ENCODE assay signal across 8 mouse cellular contexts in the genomic region with DNA sequence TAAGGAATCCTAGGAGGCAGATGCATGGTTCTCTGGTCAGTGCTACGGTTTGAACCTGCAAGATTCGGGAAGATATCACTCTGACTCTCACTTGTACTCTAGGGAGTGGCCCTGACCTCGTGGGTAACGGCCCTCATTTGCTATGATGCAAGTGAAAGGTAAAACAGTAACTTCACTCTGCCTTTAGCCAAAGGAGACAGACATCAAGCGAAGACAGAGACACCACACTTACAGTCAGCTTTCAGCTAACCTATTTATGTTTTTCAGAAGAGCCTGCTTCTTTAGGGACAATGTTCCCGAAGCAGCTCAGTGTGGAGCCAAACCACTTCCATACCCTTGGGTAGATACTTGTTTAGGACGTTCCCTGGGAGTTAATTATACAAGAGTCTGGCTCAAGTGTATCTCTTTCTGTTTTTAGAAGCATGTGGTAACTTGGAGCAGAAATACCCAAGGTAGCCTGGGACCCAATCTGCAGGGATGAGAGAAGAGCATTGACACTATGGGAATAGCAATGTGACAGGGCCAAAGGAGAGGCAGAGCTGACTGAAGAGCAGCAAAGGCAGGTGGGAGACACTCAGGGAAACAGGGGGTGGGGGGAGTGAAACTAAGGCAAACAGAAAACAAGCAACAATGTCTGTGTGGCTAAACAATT. TPM values are rescaled to one million over a fixed set of nuclear protein-coding genes. Genes with fewer than 3 reads are reported as not detected.
DNase-seq lines count a peak whose midpoint lies in the region; ATAC-seq and TF ChIP-seq lines count a peak whose summit lies in the region.

No protein-coding gene starts in this region.

- peak overlapping the region; percentile 98 for H3K27ac ChIP-seq in lung, embryonic 14.5 days (ENCODE audit: low read depth)
- H3K27ac ChIP-seq in embryonic facial prominence, embryonic 14.5 days (replicated peaks; ENCODE audit: low read depth, low read length): peak overlapping the region; percentile 98
- peak overlapping the region; percentile 97 for H3K27ac ChIP-seq in intestine, embryonic 15.5 days
- peak overlapping the region; percentile 94 for H3K27ac ChIP-seq in midbrain, embryonic 13.5 days

- H3K9ac ChIP-seq in lung, embryonic 14.5 days: peak overlapping the region; percentile 67
- peak overlapping the region; percentile 82 for H3K9ac ChIP-seq in embryonic facial prominence, embryonic 14.5 days (ENCODE audit: low read depth, low read length)
- peak overlapping the region; percentile 74; the same call in 1 of the 2 replicates for H3K9ac ChIP-seq in intestine, embryonic 15.5 days
- no peak overlapping the region for H3K9ac ChIP-seq in midbrain, embryonic 13.5 days (replicated peaks)

- H3K36me3 ChIP-seq in lung, embryonic 14.5 days (ENCODE audit: insufficient read depth): no peaks in the 10 kb centered on the region
- H3K36me3 ChIP-seq in embryonic facial prominence, embryonic 14.5 days (ENCODE audit: control insufficient read depth, insufficient read depth, low read length): no peaks in the 10 kb centered on the region
- no peaks in the 10 kb centered on the region for H3K36me3 ChIP-seq in intestine, embryonic 15.5 days
- H3K36me3 ChIP-seq in midbrain, embryonic 13.5 days: no peaks in the 10 kb centered on the region

- no peak for ATAC-seq in lung, embryonic 14.5 days (ENCODE audit: insufficient read depth)
- no peak for ATAC-seq in embryonic facial prominence, embryonic 14.5 days (ENCODE audit: low read depth)
- ATAC-seq in intestine, embryonic 15.5 days: no peak
- no peak for ATAC-seq in midbrain, embryonic 13.5 days

- H3K4me2 ChIP-seq in lung, embryonic 14.5 days: peak overlapping the region; percentile 70
- peak overlapping the region; percentile 74 for H3K4me2 ChIP-seq in embryonic facial prominence, embryonic 14.5 days (ENCODE audit: low read depth, low read length)
- peak overlapping the region; percentile 65 for H3K4me2 ChIP-seq in intestine, embryonic 15.5 days (replicated peaks)
- H3K4me2 ChIP-seq in midbrain, embryonic 13.5 days (replicated peaks): peak overlapping the region; percentile 63

- H3K27me3 ChIP-seq in lung, embryonic 14.5 days (ENCODE audit: insufficient read depth, low read length): no peaks in the 10 kb centered on the region
- no peaks in the 10 kb centered on the region for H3K27me3 ChIP-seq in embryonic facial prominence, embryonic 14.5 days (replicated peaks; ENCODE audit: control insufficient read depth, insufficient read depth, low read length)
- no peaks in the 10 kb centered on the region for H3K27me3 ChIP-seq in intestine, embryonic 15.5 days (replicated peaks)
- H3K27me3 ChIP-seq in midbrain, embryonic 13.5 days: no peaks in the 10 kb centered on the region

- peak overlapping the region; percentile 42 for H3K4me3 ChIP-seq in lung, embryonic 14.5 days (ENCODE audit: low read depth, low read length)
- peak overlapping the region; percentile 54; the same call in 1 of the 2 replicates for H3K4me3 ChIP-seq in embryonic facial prominence, embryonic 14.5 days (ENCODE audit: low read depth, low read length)
- no peak overlapping the region for H3K4me3 ChIP-seq in intestine, embryonic 15.5 days (replicated peaks)
- peak overlapping the region; percentile 42; the same call in 1 of the 2 replicates for H3K4me3 ChIP-seq in midbrain, embryonic 13.5 days (replicated peaks)

- no peaks in the 10 kb centered on the region for H3K9me3 ChIP-seq in lung, embryonic 14.5 days (ENCODE audit: low read depth, low read length)
- no peaks in the 10 kb centered on the region for H3K9me3 ChIP-seq in embryonic facial prominence, embryonic 14.5 days (ENCODE audit: control insufficient read depth, low read length)
- no peaks in the 10 kb centered on the region for H3K9me3 ChIP-seq in intestine, embryonic 15.5 days
- no peaks in the 10 kb centered on the region for H3K9me3 ChIP-seq in midbrain, embryonic 13.5 days

- DNase-seq in lung, embryonic 14.5 days: no peak
- no peak for DNase-seq in lung, postnatal 4 days
- DNase-seq in embryonic facial prominence, embryonic 14.5 days (ENCODE audit: low spot score): no peak
- DNase-seq in left cerebral cortex, adult 8-10 months (ENCODE audit: low spot score in 2 of 2): no peak
- DNase-seq in adrenal gland, adult 8-10 months: no peak
- DNase-seq in urinary bladder, postnatal 10 days (ENCODE audit: low spot score): no peak

- H3K4me1 ChIP-seq in lung, embryonic 14.5 days (ENCODE audit: insufficient read depth): peaks cover 8% of the 10 kb centered on the region
- H3K4me1 ChIP-seq in embryonic facial prominence, embryonic 14.5 days (ENCODE audit: control insufficient read depth, insufficient read depth, low read length): peaks cover 21% of the 10 kb centered on the region
- peaks cover 12% of the 10 kb centered on the region for H3K4me1 ChIP-seq in intestine, embryonic 15.5 days (replicated peaks)
- peaks cover 38% of the 10 kb centered on the region for H3K4me1 ChIP-seq in midbrain, embryonic 13.5 days (replicated peaks)

- TF ChIP-seq CTCF in lung, embryonic 14.5 days (IDR thresholded peaks at IDR 0.05; ENCODE audit: low read depth): no peak

- 75% methylated on average over 7 of the region's 7 CpGs for WGBS in lung, embryonic 14.5 days
- 78% methylated on average over 7 of the region's 7 CpGs for WGBS in embryonic facial prominence, embryonic 14.5 days
- WGBS in intestine, embryonic 15.5 days: 66% methylated on average over 7 of the region's 7 CpGs
- WGBS in midbrain, embryonic 13.5 days: 88% methylated on average over 7 of the region's 7 CpGs

RNA-seq across cellular contexts. Expression of a gene that starts 1.2 kb away (rescaled TPM):
- 13.0 and 15.7 TPM in 2 replicates for polyA plus RNA-seq in lung, embryonic 14.5 days (2014; fragmentation: Nextera tagmentation; extraction: Ambion mirVana)
- polyA plus RNA-seq in embryonic facial prominence, embryonic 14.5 days (2014; fragmentation: Nextera tagmentation; extraction: Ambion mirVana): 19.8 and 22.0 TPM in 2 replicates
- 17.7 and 20.5 TPM in 2 replicates for polyA plus RNA-seq in intestine, embryonic 15.5 days (2015; fragmentation: Nextera tagmentation; extraction: Ambion mirVana)
- 23.2 and 42.5 TPM in 2 replicates for polyA plus RNA-seq in midbrain, embryonic 13.5 days (2015; fragmentation: Nextera tagmentation; extraction: Ambion mirVana)
- total RNA-seq in left cerebral cortex, adult 8-10 months (2022): 10 to 100 TPM in 2 of 4 experiments, 1 to 10 TPM in 2; 5.2 to 28.7 (median 10.2) TPM
- 10 to 100 TPM; 14.1 to 18.6 (median 17.5) TPM for total RNA-seq in adrenal gland, adult 8-10 months (2022)

RNA-seq across cellular contexts. Expression of a gene that starts 2.4 kb away (rescaled TPM):
- polyA plus RNA-seq in lung, embryonic 14.5 days (2014; fragmentation: Nextera tagmentation; extraction: Ambion mirVana): 0.30 and 2.3 TPM in 2 replicates
- polyA plus RNA-seq in embryonic facial prominence, embryonic 14.5 days (2014; fragmentation: Nextera tagmentation; extraction: Ambion mirVana): 0.48 TPM in 1 of 2 replicates, not detected in the other
- polyA plus RNA-seq in intestine, embryonic 15.5 days (2015; fragmentation: Nextera tagmentation; extraction: Ambion mirVana): 1.0 and 1.3 TPM in 2 replicates
- polyA plus RNA-seq in midbrain, embryonic 13.5 days (2015; fragmentation: Nextera tagmentation; extraction: Ambion mirVana): 0.34 TPM in 2 replicates
- not detected for total RNA-seq in left cerebral cortex, adult 8-10 months (2022)
- total RNA-seq in adrenal gland, adult 8-10 months (2022): not detected

RNA-seq across cellular contexts. Expression of a gene that starts 4.0 kb away (rescaled TPM):
- 49.7 and 55.6 TPM in 2 replicates for polyA plus RNA-seq in lung, embryonic 14.5 days (2014; fragmentation: Nextera tagmentation; extraction: Ambion mirVana)
- 46.9 and 57.6 TPM in 2 replicates for polyA plus RNA-seq in embryonic facial prominence, embryonic 14.5 days (2014; fragmentation: Nextera tagmentation; extraction: Ambion mirVana)
- 39.6 and 41.9 TPM in 2 replicates for polyA plus RNA-seq in intestine, embryonic 15.5 days (2015; fragmentation: Nextera tagmentation; extraction: Ambion mirVana)
- 75.5 and 102 TPM in 2 replicates for polyA plus RNA-seq in midbrain, embryonic 13.5 days (2015; fragmentation: Nextera tagmentation; extraction: Ambion mirVana)
- 100 to 1,000 TPM; 190 to 245 (median 229) TPM for total RNA-seq in left cerebral cortex, adult 8-10 months (2022)
- 100 to 1,000 TPM; 483 to 517 (median 507) TPM for total RNA-seq in adrenal gland, adult 8-10 months (2022)

RNA-seq across cellular contexts. Expression of a gene that starts 5.1 kb away (rescaled TPM):
- polyA plus RNA-seq in lung, embryonic 14.5 days (2014; fragmentation: Nextera tagmentation; extraction: Ambion mirVana): 11.5 and 14.4 TPM in 2 replicates
- 5.2 and 5.3 TPM in 2 replicates for polyA plus RNA-seq in embryonic facial prominence, embryonic 14.5 days (2014; fragmentation: Nextera tagmentation; extraction: Ambion mirVana)
- polyA plus RNA-seq in intestine, embryonic 15.5 days (2015; fragmentation: Nextera tagmentation; extraction: Ambion mirVana): 5.8 and 6.5 TPM in 2 replicates
- 6.9 and 7.8 TPM in 2 replicates for polyA plus RNA-seq in midbrain, embryonic 13.5 days (2015; fragmentation: Nextera tagmentation; extraction: Ambion mirVana)
- total RNA-seq in left cerebral cortex, adult 8-10 months (2022): 1 to 10 TPM; 1.1 to 4.8 (median 4.3) TPM
- total RNA-seq in adrenal gland, adult 8-10 months (2022): 10 to 100 TPM; 13.0 to 27.9 (median 18.2) TPM

RNA-seq across cellular contexts. Expression of a gene that starts 19.1 kb away (rescaled TPM):
- 11.3 and 16.6 TPM in 2 replicates for polyA plus RNA-seq in lung, embryonic 14.5 days (2014; fragmentation: Nextera tagmentation; extraction: Ambion mirVana)
- 6.9 TPM in 2 replicates for polyA plus RNA-seq in embryonic facial prominence, embryonic 14.5 days (2014; fragmentation: Nextera tagmentation; extraction: Ambion mirVana)
- polyA plus RNA-seq in intestine, embryonic 15.5 days (2015; fragmentation: Nextera tagmentation; extraction: Ambion mirVana): 10.7 and 10.9 TPM in 2 replicates
- 11.1 and 13.2 TPM in 2 replicates for polyA plus RNA-seq in midbrain, embryonic 13.5 days (2015; fragmentation: Nextera tagmentation; extraction: Ambion mirVana)
- 10 to 100 TPM; 27.2 to 32.5 (median 29.5) TPM for total RNA-seq in left cerebral cortex, adult 8-10 months (2022)
- total RNA-seq in adrenal gland, adult 8-10 months (2022): 10 to 100 TPM; 27.4 to 37.9 (median 32.5) TPM
